In the genomic region with DNA sequence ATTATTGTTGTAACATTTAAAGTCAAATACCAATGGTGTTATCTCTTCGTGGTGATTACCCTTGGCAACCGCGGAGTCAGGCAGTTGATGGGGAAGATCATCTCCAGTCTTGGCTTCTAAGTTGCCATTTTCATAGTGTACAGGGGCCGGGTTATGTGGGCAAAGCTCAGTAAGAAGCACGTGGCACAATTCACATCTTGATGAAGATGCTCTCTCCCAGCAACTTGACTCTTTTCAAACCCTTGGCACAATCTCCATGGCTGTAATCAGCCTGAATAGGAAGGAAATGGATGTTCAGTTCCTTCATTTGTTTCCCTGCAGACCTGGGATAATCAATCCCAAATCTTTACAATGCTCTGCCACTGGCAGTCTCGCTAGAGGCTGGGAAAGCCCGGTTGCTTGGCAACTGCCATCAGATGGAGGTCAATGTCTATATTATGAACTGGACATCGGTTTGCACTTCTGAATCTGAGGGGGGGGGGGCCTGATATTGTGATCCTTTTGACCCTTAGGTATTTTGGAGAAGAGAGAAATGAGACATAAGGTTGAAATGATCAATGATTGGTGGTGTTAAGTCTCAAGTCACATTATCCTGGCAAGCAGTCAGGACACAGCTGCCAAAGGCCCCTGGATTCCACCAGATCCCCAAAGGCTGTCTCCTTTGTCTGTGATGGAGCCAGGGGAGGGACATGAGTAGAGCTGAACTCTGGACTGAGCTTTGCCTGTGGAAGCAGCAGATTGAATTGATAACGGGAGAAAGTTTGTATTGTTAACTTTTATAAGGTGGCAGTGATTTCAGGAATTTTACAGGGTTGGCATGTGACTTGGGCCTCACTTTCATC, we compare ENCODE assay signal across 21 mouse cellular contexts. TPM values are rescaled to one million over a fixed set of nuclear protein-coding genes. Genes with fewer than 3 reads are reported as not detected.
DNase-seq lines count a peak whose midpoint lies in the region; ATAC-seq and TF ChIP-seq lines count a peak whose summit lies in the region.
"Had no signal": no experiment of that assay in that cellular context is flagged by ENCODE, and none has a peak within 500 bp of the region (broad histone marks: within the 10 kb centered on the region; RNA-seq: fewer than 3 reads in every experiment).

No protein-coding gene starts in this region.

- DNase-seq in limb, embryonic 11.5 days (ENCODE audit: low spot score) = peak; percentile 17
- DNase-seq in limb, embryonic 10.5 days (ENCODE audit: low spot score) = no peak
- no peak for DNase-seq in layer of hippocampus, adult 9-10 months (ENCODE audit: low spot score)
- DNase-seq: adrenal gland, postnatal 14 days; cerebellum, adult 11 months; cerebellum, postnatal 10 days; heart, adult 2 months; kidney, adult 18-20 months; kidney, postnatal 10 days; layer of hippocampus, postnatal 36 days; liver; lung, postnatal 14 days; thymus, postnatal 4 days had no signal

- ATAC-seq in limb, embryonic 11.5 days (ENCODE audit: insufficient number of reproducible peaks, low FRiP score, low TSS enrichment, low read depth) = no peak
- peak; percentile 27; the same call in 1 of the 2 replicates for ATAC-seq in hindbrain, embryonic 13.5 days (ENCODE audit: low FRiP score)
- peak; percentile 47; the same call in 1 of the 2 replicates for ATAC-seq in midbrain, embryonic 16.5 days
- no peak for ATAC-seq in forebrain, embryonic 16.5 days
- no peak for ATAC-seq in cerebellum, adult (ENCODE audit: insufficient number of reproducible peaks, low FRiP score, low TSS enrichment)
- ATAC-seq: activated CD4-positive, CD25-positive, alpha-beta regulatory T cell, adult 4 months had no signal

- no peak overlapping the region for H3K4me3 ChIP-seq in limb, embryonic 11.5 days (ENCODE audit: low read depth, low read length)
- H3K4me3 ChIP-seq in limb, embryonic 10.5 days = no peak overlapping the region
- no peak overlapping the region for H3K4me3 ChIP-seq in hindbrain, embryonic 13.5 days
- no peak overlapping the region for H3K4me3 ChIP-seq in midbrain, embryonic 16.5 days (ENCODE audit: low read depth, low read length)
- no peak overlapping the region for H3K4me3 ChIP-seq in olfactory bulb, adult 2 months (ENCODE audit: insufficient read depth, low read depth, low read length)
- no peak overlapping the region for H3K4me3 ChIP-seq in forebrain, embryonic 16.5 days (replicated peaks; ENCODE audit: low read length)
- H3K4me3 ChIP-seq: forebrain, embryonic 12.5 days; heart, adult 2 months had no signal

- no peaks in the 10 kb centered on the region for H3K4me1 ChIP-seq in limb, embryonic 11.5 days (ENCODE audit: control insufficient read depth, insufficient read depth, low read length)
- no peaks in the 10 kb centered on the region; the same call in 1 of the 2 replicates for H3K4me1 ChIP-seq in limb, embryonic 10.5 days
- peaks cover 25% of the 10 kb centered on the region for H3K4me1 ChIP-seq in hindbrain, embryonic 13.5 days (replicated peaks)
- H3K4me1 ChIP-seq in midbrain, embryonic 16.5 days (ENCODE audit: control insufficient read depth, insufficient read depth, low read length) = 0 out of 2 replicates have a peak, but pooled peaks cover 6% of the 10 kb centered on the region
- peaks cover 27% of the 10 kb centered on the region for H3K4me1 ChIP-seq in olfactory bulb, adult 2 months (ENCODE audit: control insufficient read depth, insufficient read depth, low read length)
- H3K4me1 ChIP-seq in forebrain, embryonic 16.5 days (replicated peaks; ENCODE audit: control insufficient read depth, insufficient read depth, low read length) = no peaks in the 10 kb centered on the region; the same call in 1 of the 2 replicates

- TF ChIP-seq POLR2A in olfactory bulb, adult 2 months (IDR thresholded peaks at IDR 0.05; ENCODE audit: insufficient read depth, low read depth, low read length) = no peak

- H3K27me3 ChIP-seq in limb, embryonic 11.5 days (ENCODE audit: control insufficient read depth, insufficient read depth, low read length) = no peaks in the 10 kb centered on the region
- H3K27me3 ChIP-seq in limb, embryonic 10.5 days (ENCODE audit: low read depth, poor library complexity, severe bottlenecking) = no peaks in the 10 kb centered on the region; the same call in 1 of the 2 replicates
- H3K27me3 ChIP-seq in hindbrain, embryonic 13.5 days = peaks cover 31% of the 10 kb centered on the region
- H3K27me3 ChIP-seq in midbrain, embryonic 16.5 days (ENCODE audit: control insufficient read depth, insufficient read depth, low read depth, low read length) = peaks cover 3% of the 10 kb centered on the region; the same call in 1 of the 2 replicates
- H3K27me3 ChIP-seq in forebrain, embryonic 16.5 days (replicated peaks; ENCODE audit: control insufficient read depth, insufficient read depth, low read length) = no peaks in the 10 kb centered on the region; the same call in none of the 2 replicates

- no peak overlapping the region for H3K9ac ChIP-seq in limb, embryonic 11.5 days (ENCODE audit: low read length)
- H3K9ac ChIP-seq in hindbrain, embryonic 13.5 days = no peak overlapping the region
- no peak overlapping the region for H3K9ac ChIP-seq in midbrain, embryonic 16.5 days (ENCODE audit: low read depth, low read length)
- H3K9ac ChIP-seq in forebrain, embryonic 16.5 days (replicated peaks; ENCODE audit: low read depth, low read length) = no peak overlapping the region
- H3K9ac ChIP-seq: forebrain, embryonic 12.5 days had no signal

- no peaks in the 10 kb centered on the region for H3K9me3 ChIP-seq in limb, embryonic 11.5 days (ENCODE audit: control insufficient read depth, low read length)
- H3K9me3 ChIP-seq in limb, embryonic 10.5 days (replicated peaks) = no peaks in the 10 kb centered on the region
- no peaks in the 10 kb centered on the region for H3K9me3 ChIP-seq in hindbrain, embryonic 13.5 days
- no peaks in the 10 kb centered on the region for H3K9me3 ChIP-seq in midbrain, embryonic 16.5 days (replicated peaks; ENCODE audit: control insufficient read depth, low read length, poor library complexity, severe bottlenecking)
- H3K9me3 ChIP-seq in forebrain, embryonic 16.5 days (ENCODE audit: control insufficient read depth, low read length) = no peaks in the 10 kb centered on the region
- H3K9me3 ChIP-seq: forebrain, embryonic 12.5 days; G1E had no signal

- H3K27ac ChIP-seq in limb, embryonic 11.5 days (replicated peaks; ENCODE audit: low read depth, low read length) = no peak overlapping the region
- no peak overlapping the region for H3K27ac ChIP-seq in limb, embryonic 10.5 days
- H3K27ac ChIP-seq in hindbrain, embryonic 13.5 days = no peak overlapping the region
- no peak overlapping the region for H3K27ac ChIP-seq in midbrain, embryonic 16.5 days (ENCODE audit: low read length)
- H3K27ac ChIP-seq in olfactory bulb, adult 2 months (ENCODE audit: insufficient read depth, low read depth, low read length) = peak overlapping the region; percentile 47
- H3K27ac ChIP-seq in forebrain, embryonic 16.5 days (ENCODE audit: low read length) = no peak overlapping the region
- H3K27ac ChIP-seq: forebrain, embryonic 12.5 days; heart, adult 2 months had no signal

- TF ChIP-seq CTCF in olfactory bulb, adult 2 months (IDR thresholded peaks at IDR 0.05; ENCODE audit: insufficient read depth, low read depth, low read length) = no peak

- no peak overlapping the region for H3K4me2 ChIP-seq in limb, embryonic 11.5 days (ENCODE audit: low read depth, severe bottlenecking)
- H3K4me2 ChIP-seq in hindbrain, embryonic 13.5 days = no peak overlapping the region
- no peak overlapping the region for H3K4me2 ChIP-seq in midbrain, embryonic 16.5 days (ENCODE audit: low read length)
- no peak overlapping the region for H3K4me2 ChIP-seq in forebrain, embryonic 16.5 days (ENCODE audit: low read length)
- H3K4me2 ChIP-seq: forebrain, embryonic 12.5 days had no signal

- H3K36me3 ChIP-seq in limb, embryonic 11.5 days (ENCODE audit: control insufficient read depth, insufficient read depth, low read length) = no peaks in the 10 kb centered on the region
- H3K36me3 ChIP-seq in limb, embryonic 10.5 days = no peaks in the 10 kb centered on the region
- H3K36me3 ChIP-seq in hindbrain, embryonic 13.5 days = no peaks in the 10 kb centered on the region
- no peaks in the 10 kb centered on the region for H3K36me3 ChIP-seq in midbrain, embryonic 16.5 days (ENCODE audit: control insufficient read depth, insufficient read depth, low read length)
- H3K36me3 ChIP-seq in forebrain, embryonic 16.5 days (ENCODE audit: control insufficient read depth, insufficient read depth) = no peaks in the 10 kb centered on the region
- H3K36me3 ChIP-seq: forebrain, embryonic 12.5 days; G1E had no signal

- WGBS in limb, embryonic 11.5 days = 77% methylated on average over 9 of the region's 9 CpGs
- WGBS in limb, embryonic 10.5 days = 80% methylated on average over 9 of the region's 9 CpGs
- WGBS in hindbrain, embryonic 13.5 days = 36% methylated on average over 9 of the region's 9 CpGs
- 46% methylated on average over 9 of the region's 9 CpGs for WGBS in midbrain, embryonic 16.5 days
- 76% methylated on average over 9 of the region's 9 CpGs for WGBS in olfactory bulb, adult 2 months
- 79% methylated on average over 9 of the region's 9 CpGs for WGBS in forebrain, embryonic 16.5 days

RNA-seq across cellular contexts. Expression of a gene that starts 18.0 kb away (rescaled TPM):
- polyA plus RNA-seq in limb, embryonic 11.5 days (2014; fragmentation: Nextera tagmentation; extraction: Ambion mirVana) = 27.2 and 28.1 TPM in 2 replicates
- 16.5 and 18.7 TPM in 2 replicates for polyA plus RNA-seq in limb, embryonic 10.5 days (2016; fragmentation: Nextera tagmentation; extraction: Ambion mirVana)
- 24.7 and 25.9 TPM in 2 replicates for polyA plus RNA-seq in hindbrain, embryonic 13.5 days (2015; fragmentation: Nextera tagmentation; extraction: Ambion mirVana)
- polyA plus RNA-seq in midbrain, embryonic 16.5 days (2015; fragmentation: Nextera tagmentation; extraction: Ambion mirVana) = 29.5 and 34.2 TPM in 2 replicates
- polyA plus RNA-seq in olfactory bulb, adult 2 months (2012; ENCODE audit: insufficient read depth, insufficient read length, low replicate concordance, missing spikeins) = not detected in 2 replicates
- 33.3 and 33.8 TPM in 2 replicates for polyA plus RNA-seq in forebrain, embryonic 16.5 days (2015; fragmentation: Nextera tagmentation; extraction: Ambion mirVana)

RNA-seq across cellular contexts. Expression of a gene that starts 18.2 kb away (rescaled TPM):
- polyA plus RNA-seq in limb, embryonic 11.5 days (2014; fragmentation: Nextera tagmentation; extraction: Ambion mirVana) = 4.3 and 4.9 TPM in 2 replicates
- polyA plus RNA-seq in limb, embryonic 10.5 days (2016; fragmentation: Nextera tagmentation; extraction: Ambion mirVana) = 5.3 and 6.6 TPM in 2 replicates
- 2.0 and 2.1 TPM in 2 replicates for polyA plus RNA-seq in hindbrain, embryonic 13.5 days (2015; fragmentation: Nextera tagmentation; extraction: Ambion mirVana)
- 1.1 and 1.4 TPM in 2 replicates for polyA plus RNA-seq in midbrain, embryonic 16.5 days (2015; fragmentation: Nextera tagmentation; extraction: Ambion mirVana)
- not detected in 2 replicates for polyA plus RNA-seq in olfactory bulb, adult 2 months (2012; ENCODE audit: insufficient read depth, insufficient read length, low replicate concordance, missing spikeins)
- polyA plus RNA-seq in forebrain, embryonic 16.5 days (2015; fragmentation: Nextera tagmentation; extraction: Ambion mirVana) = 2.2 and 2.6 TPM in 2 replicates

Comparison
In these comparisons a context has a peak if more than half of its experiments do, and no peak if none do; other contexts are left out.
1. ATAC-seq: peak in hindbrain, embryonic 13.5 days (single experiment) and midbrain, embryonic 16.5 days (single experiment); none in limb, embryonic 11.5 days (single experiment), forebrain, embryonic 16.5 days (single experiment) and cerebellum, adult (single experiment).
2. RNA of a gene that starts 18.0 kb away (polyA plus RNA-seq): 29.5 to 34.2 TPM in midbrain, embryonic 16.5 days, 33.3 to 33.8 TPM in forebrain, embryonic 16.5 days, 27.2 to 28.1 TPM in limb, embryonic 11.5 days, 24.7 to 25.9 TPM in hindbrain, embryonic 13.5 days and 16.5 to 18.7 TPM in limb, embryonic 10.5 days; not detected in olfactory bulb, adult 2 months; every median in the first group is over 10 times any median in the second.